Mouse (Mus musculus): ENCODE results near the gene Tmem189. TPM values are rescaled to one million over a fixed set of nuclear protein-coding genes. Genes with fewer than 3 reads are reported as not detected.

The Tmem189 gene
- polyA plus RNA-seq, 1 experiment from 2014 or later, result 35.1 TPM

DNA sequence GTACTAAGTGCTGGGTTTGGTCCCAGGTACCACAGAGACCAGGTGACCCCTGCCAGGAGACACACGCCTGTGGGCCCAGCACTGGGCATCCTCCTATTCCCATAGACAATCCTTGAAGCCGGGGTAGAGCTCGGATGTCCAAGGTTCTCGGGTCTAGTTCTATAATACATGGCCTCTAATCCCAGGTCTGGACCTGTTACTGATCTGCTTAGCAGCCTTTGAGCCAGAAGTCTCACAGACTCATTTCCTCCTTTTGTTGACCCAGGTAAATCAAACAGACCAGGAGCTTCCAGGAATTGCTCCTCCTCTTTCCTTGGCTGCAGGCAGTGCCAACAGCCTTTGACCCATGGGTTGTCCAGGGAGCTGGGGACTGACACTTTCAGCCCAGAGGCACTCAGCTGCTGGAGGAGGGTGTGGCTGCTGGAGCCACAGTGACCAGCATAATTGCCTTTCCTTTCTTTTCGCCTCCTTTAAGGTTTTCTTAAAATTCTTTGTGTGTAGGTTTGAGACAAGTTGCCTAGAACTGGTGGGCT, 18.5 kb downstream of the Tmem189 start:
- Histone ChIP-seq H3K4me3 (replicated peaks) (no peak overlapping the region), H3K9me3 (no peaks in the 10 kb centered on the region), H3K36me3 (no peaks in the 10 kb centered on the region), H3K4me1 (replicated peaks) (0 out of 2 replicates have a peak, but pooled peaks cover 11% of the 10 kb centered on the region), H3K9ac (no peak overlapping the region), H3K4me2 (replicated peaks) (0 out of 2 replicates have a peak overlapping the region, but pooled peaks have one; percentile 6), H3K27me3 (replicated peaks) (no peaks in the 10 kb centered on the region), H3K27ac (peak overlapping the region; percentile 37; the same call in 1 of the 2 replicates)
- WGBS, result 74% methylated on average over 5 of the region's 5 CpGs
- peak; percentile 76 for ATAC-seq

DNA sequence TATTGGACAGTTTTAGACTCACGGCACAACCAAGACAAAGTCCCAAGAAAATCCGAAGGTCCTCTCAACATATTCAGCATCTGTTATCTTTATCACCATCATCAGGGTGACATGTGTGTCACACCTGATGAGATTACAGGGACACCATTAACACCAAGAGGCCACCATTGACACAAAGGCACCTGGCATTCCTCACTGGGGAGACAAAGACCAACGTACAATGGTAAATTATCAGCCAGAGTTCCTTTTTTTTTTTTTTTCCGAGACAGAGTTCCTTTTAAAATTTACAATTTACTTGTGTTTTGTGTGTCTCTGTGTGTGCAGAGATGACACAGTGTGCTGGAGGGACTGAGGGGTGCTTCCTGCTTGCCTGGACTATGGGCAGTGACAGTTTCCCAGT, 20.2 kb downstream of the Tmem189 start:
- Histone ChIP-seq H3K4me2 (replicated peaks) (no peak overlapping the region), H3K9ac (no peak overlapping the region), H3K27me3 (replicated peaks) (no peaks in the 10 kb centered on the region), H3K36me3 (no peaks in the 10 kb centered on the region), H3K4me3 (replicated peaks) (no peak overlapping the region), H3K27ac (no peak overlapping the region), H3K4me1 (replicated peaks) (0 out of 2 replicates have a peak, but pooled peaks cover 11% of the 10 kb centered on the region), H3K9me3 (no peaks in the 10 kb centered on the region)
- WGBS, result 55% methylated on average over 4 of the region's 4 CpGs
- ATAC-seq, result no peak

DNA sequence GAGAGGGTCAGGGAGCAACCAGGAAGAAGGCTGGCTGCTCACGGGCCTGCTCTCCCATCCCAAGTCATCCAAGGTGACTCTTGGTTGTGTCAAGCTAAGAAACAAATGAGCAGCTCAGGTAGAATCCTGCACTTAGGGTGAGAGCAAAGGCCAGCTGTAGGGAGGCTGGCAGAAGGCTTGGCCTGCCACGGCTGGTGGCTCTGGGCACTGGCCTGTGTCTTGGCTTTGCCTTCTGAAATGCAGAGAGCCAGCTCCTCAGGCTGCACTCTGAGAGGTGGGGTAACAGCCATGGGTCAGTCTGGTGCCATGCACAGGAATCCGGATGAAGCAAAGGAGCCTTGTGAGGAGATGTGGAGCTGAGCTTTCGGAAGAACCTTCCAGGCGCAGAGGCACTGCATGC, 21.2 kb downstream of the Tmem189 start:
- no peaks in the 10 kb centered on the region for H3K36me3 ChIP-seq
- no peak for ATAC-seq
- 89% methylated on average over 5 of the region's 5 CpGs for WGBS
- H3K4me3 ChIP-seq (replicated peaks), result no peak overlapping the region
- H3K4me2 ChIP-seq (replicated peaks), result no peak overlapping the region
- no peak overlapping the region for H3K9ac ChIP-seq
- H3K9me3 ChIP-seq, result no peaks in the 10 kb centered on the region
- H3K4me1 ChIP-seq (replicated peaks), result 0 out of 2 replicates have a peak, but pooled peaks cover 11% of the 10 kb centered on the region
- no peak overlapping the region for H3K27ac ChIP-seq
- H3K27me3 ChIP-seq (replicated peaks), result no peaks in the 10 kb centered on the region

- no peaks in the 10 kb centered on the region for H3K36me3 ChIP-seq
- no peak overlapping the region for H3K4me3 ChIP-seq (replicated peaks)
- no peaks in the 10 kb centered on the region for H3K9me3 ChIP-seq
- no peaks in the 10 kb centered on the region for H3K27me3 ChIP-seq (replicated peaks)
- H3K27ac ChIP-seq, result no peak overlapping the region
- 78% methylated on average over 18 of the region's 18 CpGs for WGBS
- no peak overlapping the region for H3K4me2 ChIP-seq (replicated peaks)
- H3K9ac ChIP-seq, result no peak overlapping the region
- H3K4me1 ChIP-seq (replicated peaks), result peaks cover 12% of the 10 kb centered on the region; the same call in 1 of the 2 replicates
- no peak for ATAC-seq
Observed at GRCm38 (mm10) chr2:167665972-167666713, 23.5 kb downstream of the Tmem189 start.

DNA sequence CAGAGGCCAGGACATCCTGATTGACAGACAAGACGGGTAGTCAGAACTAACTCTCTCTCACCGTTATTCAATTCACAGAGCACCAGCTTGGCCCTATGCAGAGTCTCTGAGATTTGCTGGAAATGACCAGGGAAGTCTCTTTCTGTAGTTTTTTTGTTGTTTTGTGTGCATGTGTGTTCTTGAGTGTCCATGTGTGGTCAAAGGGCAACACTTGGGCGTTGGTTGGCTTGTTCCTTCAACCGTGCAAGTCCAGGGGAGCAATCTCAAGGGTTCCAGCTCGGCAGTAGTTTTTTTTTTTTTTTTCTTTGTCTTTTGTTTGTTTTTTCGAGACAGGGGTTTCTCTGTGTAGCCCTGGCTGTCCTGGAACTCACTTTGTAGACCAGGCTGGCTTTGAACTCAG, 26.9 kb downstream of the Tmem189 start:
- WGBS, result 50% methylated on average over 6 of the region's 6 CpGs
- H3K27me3 ChIP-seq (replicated peaks), result no peaks in the 10 kb centered on the region
- no peak for ATAC-seq

GRCm38 (mm10) chr2:167661270-167662203, 28.1 kb downstream of the Tmem189 start, which contains the start of gene Gm20431:
Gm20431 (minus strand) TSS chr2:167661496.
- peak; percentile 96 for ATAC-seq
- under 1% methylated on average over 103 of the region's 110 CpGs for WGBS
- no peaks in the 10 kb centered on the region for H3K27me3 ChIP-seq (replicated peaks)
- peak within 1 kb of the TSS; percentile 94 for H3K4me2 ChIP-seq (replicated peaks)
- peaks cover 41% of the 10 kb centered on the region for H3K4me1 ChIP-seq (replicated peaks)
- 0 out of 2 replicates have a peak, but pooled peaks cover 3% of the 10 kb centered on the region for H3K36me3 ChIP-seq
- H3K9me3 ChIP-seq, result no peaks in the 10 kb centered on the region
- H3K4me3 ChIP-seq (replicated peaks), result peak within 1 kb of the TSS; percentile 93
- H3K9ac ChIP-seq, result peak within 1 kb of the TSS; percentile 96
- peak within 1 kb of the TSS; percentile 71 for H3K27ac ChIP-seq

More for the DNA sequence above, 26.9 kb downstream of the Tmem189 start:
- Histone ChIP-seq H3K4me1 (replicated peaks) (peaks cover 37% of the 10 kb centered on the region), H3K36me3 (0 out of 2 replicates have a peak, but pooled peaks cover 2% of the 10 kb centered on the region), H3K4me2 (replicated peaks) (peak overlapping the region; percentile 94; the same call in 1 of the 2 replicates), H3K4me3 (replicated peaks) (no peak overlapping the region), H3K9me3 (no peaks in the 10 kb centered on the region), H3K9ac (no peak overlapping the region), H3K27ac (no peak overlapping the region)

GRCm38 (mm10) chr2:167660611-167660971, 29.0 kb downstream of the Tmem189 start:
- Histone ChIP-seq H3K36me3 (0 out of 2 replicates have a peak, but pooled peaks cover 3% of the 10 kb centered on the region), H3K4me2 (replicated peaks) (peak overlapping the region; percentile 94), H3K9ac (peak overlapping the region; percentile 96), H3K4me3 (replicated peaks) (peak overlapping the region; percentile 93), H3K4me1 (replicated peaks) (peaks cover 41% of the 10 kb centered on the region), H3K27ac (peak overlapping the region; percentile 71; the same call in 1 of the 2 replicates), H3K9me3 (no peaks in the 10 kb centered on the region), H3K27me3 (replicated peaks) (no peaks in the 10 kb centered on the region)
- ATAC-seq, result no peak
- WGBS, result 3% methylated on average over 12 of the region's 12 CpGs

DNA sequence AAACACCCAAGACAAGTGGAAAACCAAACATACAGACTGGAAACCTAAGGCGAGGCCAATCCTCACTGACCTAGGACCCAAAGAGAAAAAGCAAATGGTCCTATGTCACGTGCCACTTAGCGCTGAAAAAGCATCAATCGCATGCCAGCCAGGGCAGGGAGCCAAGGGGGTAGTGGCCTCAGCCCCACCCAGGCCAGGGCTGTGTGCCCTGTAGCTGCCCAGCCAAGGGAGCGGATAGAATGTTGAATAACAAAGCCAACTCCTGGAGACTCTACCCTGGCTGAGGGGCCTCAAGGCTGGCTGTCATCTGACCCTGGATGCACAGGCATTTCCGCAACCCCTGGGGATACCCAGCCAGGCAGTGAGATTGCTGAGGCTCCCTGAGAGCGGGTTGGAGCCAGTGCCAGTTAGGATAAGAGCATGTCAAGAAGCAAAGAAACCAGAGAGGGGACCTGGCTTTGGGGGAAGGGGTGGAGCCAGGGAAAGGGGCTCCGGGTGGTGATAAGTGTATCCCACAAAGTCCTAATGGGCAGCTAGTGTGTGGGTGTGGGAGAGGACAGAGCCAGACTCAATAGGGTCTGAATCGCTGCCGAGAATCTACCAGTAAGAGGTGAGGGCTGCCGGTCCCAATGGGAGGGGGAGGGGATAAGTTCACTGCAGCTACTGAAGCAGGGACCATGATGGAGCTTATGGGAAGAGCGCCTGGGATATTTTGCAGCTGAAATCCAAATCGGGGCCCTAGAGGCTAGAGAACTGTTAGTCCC, 29.6 kb downstream of the Tmem189 start:
- peak overlapping the region; percentile 71 for H3K27ac ChIP-seq
- WGBS, result 25% methylated on average over 13 of the region's 13 CpGs
- H3K4me3 ChIP-seq (replicated peaks), result peak overlapping the region; percentile 93
- no peaks in the 10 kb centered on the region for H3K27me3 ChIP-seq (replicated peaks)
- peaks cover 41% of the 10 kb centered on the region for H3K4me1 ChIP-seq (replicated peaks)
- H3K9me3 ChIP-seq, result no peaks in the 10 kb centered on the region
- 0 out of 2 replicates have a peak, but pooled peaks cover 3% of the 10 kb centered on the region for H3K36me3 ChIP-seq
- H3K9ac ChIP-seq, result peak overlapping the region; percentile 96
- peak overlapping the region; percentile 94 for H3K4me2 ChIP-seq (replicated peaks)
- ATAC-seq, result no peak

DNA sequence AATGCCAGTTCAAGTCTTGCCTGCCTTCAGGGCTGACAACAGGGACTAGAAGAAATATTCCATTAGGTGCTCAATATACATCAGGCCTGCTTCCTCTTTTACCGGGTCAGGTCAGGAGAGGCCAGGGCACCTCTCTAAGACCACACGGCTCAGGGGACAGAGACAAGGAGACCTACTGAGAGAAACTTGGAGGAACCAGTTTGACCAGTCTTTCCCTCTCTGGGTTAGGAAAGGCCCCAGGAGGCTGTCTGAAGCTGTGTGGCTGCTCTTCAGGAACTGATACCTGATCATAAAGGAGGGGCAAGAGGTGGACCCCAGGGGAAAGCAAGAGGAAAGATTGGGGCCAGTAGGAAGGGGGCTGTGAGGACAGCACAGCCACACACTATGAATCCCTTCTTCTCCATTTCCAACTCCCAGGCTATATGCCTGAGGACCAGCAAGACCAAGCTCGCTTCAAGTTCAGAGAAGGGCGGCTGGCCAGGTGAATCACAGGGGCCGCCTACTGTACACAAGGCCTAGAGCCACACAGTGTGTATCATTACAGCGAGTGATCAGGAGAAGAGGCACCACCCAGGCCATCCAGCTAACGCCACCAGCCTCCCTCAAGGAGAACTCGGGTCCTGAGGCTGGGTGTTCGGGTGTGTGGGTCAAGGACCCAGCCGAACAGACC, 30.3 kb downstream of the Tmem189 start:
- peak overlapping the region; percentile 96 for H3K9ac ChIP-seq
- H3K27ac ChIP-seq, result peak overlapping the region; percentile 71
- H3K4me1 ChIP-seq (replicated peaks), result peaks cover 41% of the 10 kb centered on the region
- H3K9me3 ChIP-seq, result no peaks in the 10 kb centered on the region
- H3K4me2 ChIP-seq (replicated peaks), result peak overlapping the region; percentile 94
- H3K36me3 ChIP-seq, result 0 out of 2 replicates have a peak, but pooled peaks cover 3% of the 10 kb centered on the region
- 54% methylated on average over 10 of the region's 10 CpGs for WGBS
- no peaks in the 10 kb centered on the region for H3K27me3 ChIP-seq (replicated peaks)
- ATAC-seq, result peak; percentile 50
- H3K4me3 ChIP-seq (replicated peaks), result peak overlapping the region; percentile 93

- Histone ChIP-seq H3K9me3 (no peaks in the 10 kb centered on the region), H3K4me2 (replicated peaks) (peak overlapping the region; percentile 94), H3K27me3 (replicated peaks) (no peaks in the 10 kb centered on the region), H3K27ac (peak overlapping the region; percentile 71; the same call in 1 of the 2 replicates), H3K9ac (no peak overlapping the region), H3K4me3 (replicated peaks) (no peak overlapping the region), H3K36me3 (0 out of 2 replicates have a peak, but pooled peaks cover 3% of the 10 kb centered on the region), H3K4me1 (replicated peaks) (peaks cover 41% of the 10 kb centered on the region)
- 57% methylated on average over 11 of the region's 11 CpGs for WGBS
- no peak for ATAC-seq
Observed at GRCm38 (mm10) chr2:167658712-167659111, 30.9 kb downstream of the Tmem189 start.

- Histone ChIP-seq H3K27me3 (replicated peaks) (no peaks in the 10 kb centered on the region), H3K4me2 (replicated peaks) (peak overlapping the region; percentile 94), H3K4me3 (replicated peaks) (no peak overlapping the region), H3K9me3 (no peaks in the 10 kb centered on the region), H3K4me1 (replicated peaks) (peaks cover 43% of the 10 kb centered on the region), H3K36me3 (0 out of 2 replicates have a peak, but pooled peaks cover 3% of the 10 kb centered on the region), H3K9ac (no peak overlapping the region), H3K27ac (no peak overlapping the region)
- ATAC-seq, result no peak
- 88% methylated on average over 4 of the region's 4 CpGs for WGBS
Observed at GRCm38 (mm10) chr2:167657973-167658372, 31.6 kb downstream of the Tmem189 start.

Data from intestine, embryonic 15.5 days (tissue).